Mouse (Mus musculus) lung, adult 2 months (tissue): ENCODE measurements around the gene Rilp.

ENCODE experiments used
- CTCF ChIP-seq: fragments of 200-500 bp; IDR thresholded peaks from 2 replicates; pipeline ENCODE4 v1.5.1; 2011; ENCODE audit warnings: mild to moderate bottlenecking, low read length, control low read depth; ENCODE audit not compliant: insufficient read depth
- POLR2A ChIP-seq: fragments of 200-500 bp; IDR thresholded peaks from 2 replicates; pipeline ENCODE4 v1.6.1; 2011; ENCODE audit warnings: low read depth, mild to moderate bottlenecking, control low read depth, low read length, borderline replicate concordance; ENCODE audit errors: extremely low read depth

- TF ChIP-seq POLR2A (no peak), CTCF (no peak)
Measured at GRCm38 (mm10) chr11:75551961-75552441, 42.1 kb downstream of the Rilp start.
